Mouse (Mus musculus) splenic B cell, adult 2 months (primary cell): ENCODE data around the gene Wdr46.

Experiments used
- DNase-seq: peaks from one replicate; pipeline ENCODE4 v3.0.0-alpha.2; 2011; ENCODE audit warnings: low read depth, low spot score
- H3K27me3 ChIP-seq: 2 replicates; pipeline ENCODE4 v1.6.1; 2012; ENCODE audit warnings: mild to moderate bottlenecking, low read length, moderate library complexity, mixed read lengths; ENCODE audit not compliant: control insufficient read depth, poor library complexity, insufficient read depth, severe bottlenecking
- H3K36me3 ChIP-seq: 2 replicates; pipeline ENCODE4 v1.6.1; 2012; ENCODE audit warnings: mild to moderate bottlenecking, low read length, moderate library complexity, mixed read lengths; ENCODE audit not compliant: control insufficient read depth, poor library complexity, insufficient read depth, severe bottlenecking

Wdr46 gene

GRCm38 (mm10) chr17:33918293-33919203 is 21.9 kb upstream of the Wdr46 start:
- peak; percentile 34 for DNase-seq
- Histone ChIP-seq H3K36me3 (peaks cover 18% of the 10 kb centered on the region), H3K27me3 (no peaks in the 10 kb centered on the region)

- DNase-seq: peak; percentile 96
- no peaks in the 10 kb centered on the region for H3K27me3 ChIP-seq
- peaks cover 11% of the 10 kb centered on the region; the same call in 1 of the 2 replicates for H3K36me3 ChIP-seq
These were observed 20.8 kb upstream of the Wdr46 start for GRCm38 (mm10) chr17:33919351-33920281.

GRCm38 (mm10) chr17:33920282-33921097 is 20.0 kb upstream of the Wdr46 start:
- peak; percentile 93 for DNase-seq
- Histone ChIP-seq H3K27me3 (no peaks in the 10 kb centered on the region), H3K36me3 (peaks cover 17% of the 10 kb centered on the region)

GRCm38 (mm10) chr17:33921361-33921760 is 19.1 kb upstream of the Wdr46 start:
- DNase-seq: no peak
- H3K36me3 ChIP-seq: peaks cover 19% of the 10 kb centered on the region
- no peaks in the 10 kb centered on the region for H3K27me3 ChIP-seq

GRCm38 (mm10) chr17:33924577-33925283 is 15.7 kb upstream of the Wdr46 start:
- peaks cover 29% of the 10 kb centered on the region for H3K36me3 ChIP-seq
- peak; percentile 72 for DNase-seq

GRCm38 (mm10) chr17:33925406-33926116 is 14.9 kb upstream of the Wdr46 start:
- no peaks in the 10 kb centered on the region for H3K27me3 ChIP-seq
- peaks cover 29% of the 10 kb centered on the region for H3K36me3 ChIP-seq
- peak; percentile 29 for DNase-seq

More at GRCm38 (mm10) chr17:33924577-33925283, 15.7 kb upstream of the Wdr46 start:
- no peaks in the 10 kb centered on the region for H3K27me3 ChIP-seq

- peak; percentile 38 for DNase-seq
- H3K27me3 ChIP-seq: no peaks in the 10 kb centered on the region
These were observed 14.1 kb upstream of the Wdr46 start for GRCm38 (mm10) chr17:33926207-33926932.

GRCm38 (mm10) chr17:33928251-33928947 is 12.1 kb upstream of the Wdr46 start:
- no peak for DNase-seq
- Histone ChIP-seq H3K36me3 (peaks cover 18% of the 10 kb centered on the region), H3K27me3 (no peaks in the 10 kb centered on the region)

More at GRCm38 (mm10) chr17:33926207-33926932, 14.1 kb upstream of the Wdr46 start:
- peaks cover 26% of the 10 kb centered on the region for H3K36me3 ChIP-seq

GRCm38 (mm10) chr17:33929371-33930279 is 10.8 kb upstream of the Wdr46 start, which contains the start of gene Rgl2:
Gene Rgl2, plus strand, starts transcription at chr17:33929543.
- no peaks in the 10 kb centered on the region for H3K27me3 ChIP-seq
- DNase-seq: peak; percentile 95
- H3K36me3 ChIP-seq: peaks cover 18% of the 10 kb centered on the region

- DNase-seq: peak; percentile 69
These were observed 9.9 kb upstream of the Wdr46 start for GRCm38 (mm10) chr17:33930280-33931158.

More at GRCm38 (mm10) chr17:33930280-33931158, 9.9 kb upstream of the Wdr46 start:
- H3K27me3 ChIP-seq: no peaks in the 10 kb centered on the region
- peaks cover 15% of the 10 kb centered on the region for H3K36me3 ChIP-seq
